Mouse (Mus musculus): ENCODE measurements around the gene Dennd6b. TPM values are rescaled to one million over a fixed set of nuclear protein-coding genes. Genes with fewer than 3 reads are reported as not detected.

Dennd6b gene
- polyA plus RNA-seq, 1 experiment from 2014 or later, result 40.7 TPM

- ATAC-seq, result no peak; the same call in 1 of the 2 replicates
- WGBS, result under 1% methylated on average over 25 of the region's 26 CpGs
- no peaks in the 10 kb centered on the region for H3K9me3 ChIP-seq (replicated peaks)
- H3K27ac ChIP-seq, result peak overlapping the region; percentile 95
- H3K4me3 ChIP-seq, result peak overlapping the region; percentile 78
- peaks cover 92% of the 10 kb centered on the region for H3K4me1 ChIP-seq
- H3K36me3 ChIP-seq (ENCODE audit: poor library complexity, severe bottlenecking), result peaks cover 8% of the 10 kb centered on the region; the same call in 1 of the 2 replicates
- H3K9ac ChIP-seq, result peak overlapping the region; percentile 97
- no peaks in the 10 kb centered on the region for H3K27me3 ChIP-seq
- peak overlapping the region; percentile 85 for H3K4me2 ChIP-seq
These were observed 16.2 kb downstream of the Dennd6b start for GRCm38 (mm10) chr15:89180081-89180541.

DNA sequence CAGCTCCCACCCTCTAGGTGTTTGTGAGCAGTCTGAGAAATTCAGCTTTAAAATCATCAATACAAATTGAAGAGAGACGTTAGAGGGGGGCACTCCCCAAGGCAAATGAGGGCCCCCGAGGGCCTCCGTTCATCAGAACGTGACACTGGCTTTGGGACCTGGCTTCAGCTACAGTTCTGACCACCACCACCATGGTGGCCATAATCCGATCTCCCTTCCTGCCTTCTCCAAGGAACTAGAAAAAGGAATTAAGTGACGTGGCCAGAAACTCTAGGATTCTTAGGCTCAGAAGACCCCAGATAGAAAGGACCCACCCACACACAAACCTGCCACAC is 16.7 kb downstream of the Dennd6b start:
- H3K4me1 ChIP-seq, result peaks cover 92% of the 10 kb centered on the region
- 0 out of 2 replicates have a peak, but pooled peaks cover 6% of the 10 kb centered on the region for H3K36me3 ChIP-seq (ENCODE audit: poor library complexity, severe bottlenecking)
- 1% methylated on average over 6 of the region's 6 CpGs for WGBS
- no peak for ATAC-seq
- peak overlapping the region; percentile 78 for H3K4me3 ChIP-seq
- H3K27ac ChIP-seq, result peak overlapping the region; percentile 95
- H3K9me3 ChIP-seq (replicated peaks), result no peaks in the 10 kb centered on the region
- peak overlapping the region; percentile 85 for H3K4me2 ChIP-seq
- no peaks in the 10 kb centered on the region for H3K27me3 ChIP-seq
- H3K9ac ChIP-seq, result peak overlapping the region; percentile 97

DNA sequence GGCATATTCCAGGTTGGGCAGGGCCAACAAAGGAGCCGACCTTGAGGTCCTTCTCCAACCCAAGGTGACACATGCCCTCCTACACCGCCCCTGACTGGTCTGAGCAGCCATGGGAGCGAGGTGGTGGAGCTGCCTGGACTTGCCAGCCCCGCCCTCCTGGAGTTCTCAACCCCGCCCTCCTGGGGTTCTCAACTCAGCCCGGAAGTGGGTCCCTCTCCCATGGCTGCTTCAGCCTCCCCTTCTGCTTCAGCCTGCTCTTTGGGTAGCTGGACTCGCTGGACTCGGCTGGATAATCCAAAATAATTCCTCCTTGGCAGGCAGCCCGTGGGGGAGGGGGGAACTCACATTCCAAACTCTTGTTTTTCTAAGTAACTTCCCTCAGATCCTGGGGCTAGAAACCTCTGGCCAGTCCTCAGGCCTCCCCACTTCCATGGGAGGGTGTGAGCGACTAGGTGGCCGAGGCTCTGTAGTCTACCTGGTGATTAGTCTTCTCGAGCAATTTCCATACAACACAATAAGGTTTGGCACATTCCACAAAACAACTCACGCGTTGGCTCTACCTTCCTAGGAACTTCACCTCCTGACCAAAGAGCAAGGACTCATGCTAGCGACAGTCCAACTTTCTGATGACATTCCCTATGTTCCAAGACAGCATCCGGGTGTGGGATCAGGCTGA is 17.2 kb downstream of the Dennd6b start:
- H3K4me3 ChIP-seq, result peak overlapping the region; percentile 78
- WGBS, result 2% methylated on average over 16 of the region's 16 CpGs
- 0 out of 2 replicates have a peak, but pooled peaks cover 6% of the 10 kb centered on the region for H3K36me3 ChIP-seq (ENCODE audit: poor library complexity, severe bottlenecking)
- H3K27ac ChIP-seq, result peak overlapping the region; percentile 95
- peak overlapping the region; percentile 85 for H3K4me2 ChIP-seq
- peak overlapping the region; percentile 97 for H3K9ac ChIP-seq
- no peaks in the 10 kb centered on the region for H3K27me3 ChIP-seq
- peaks cover 92% of the 10 kb centered on the region for H3K4me1 ChIP-seq
- ATAC-seq, result peak; percentile 12; the same call in 1 of the 2 replicates
- H3K9me3 ChIP-seq (replicated peaks), result no peaks in the 10 kb centered on the region

GRCm38 (mm10) chr15:89178260-89178860 is 17.9 kb downstream of the Dennd6b start:
- Histone ChIP-seq H3K4me3 (peak overlapping the region; percentile 78), H3K27ac (peak overlapping the region; percentile 95), H3K9me3 (replicated peaks) (no peaks in the 10 kb centered on the region), H3K4me2 (peak overlapping the region; percentile 85), H3K27me3 (no peaks in the 10 kb centered on the region), H3K4me1 (peaks cover 92% of the 10 kb centered on the region), H3K9ac (peak overlapping the region; percentile 97), H3K36me3 (ENCODE audit: poor library complexity, severe bottlenecking) (no peaks in the 10 kb centered on the region)
- WGBS, result 64% methylated on average over 7 of the region's 7 CpGs
- no peak for ATAC-seq

GRCm38 (mm10) chr15:89177576-89178259 is 18.6 kb downstream of the Dennd6b start:
- no peak for ATAC-seq
- peak overlapping the region; percentile 78 for H3K4me3 ChIP-seq

GRCm38 (mm10) chr15:89177121-89177520 is 19.2 kb downstream of the Dennd6b start:
- ATAC-seq, result no peak
- Histone ChIP-seq H3K9me3 (replicated peaks) (no peaks in the 10 kb centered on the region), H3K9ac (peak overlapping the region; percentile 18; the same call in 1 of the 2 replicates), H3K4me3 (peak overlapping the region; percentile 19), H3K36me3 (ENCODE audit: poor library complexity, severe bottlenecking) (no peaks in the 10 kb centered on the region), H3K27me3 (no peaks in the 10 kb centered on the region), H3K4me1 (peaks cover 93% of the 10 kb centered on the region), H3K4me2 (peak overlapping the region; percentile 85), H3K27ac (peak overlapping the region; percentile 63)
- WGBS, result 8% methylated on average over 5 of the region's 5 CpGs

More at GRCm38 (mm10) chr15:89177576-89178259, 18.6 kb downstream of the Dennd6b start:
- Histone ChIP-seq H3K9me3 (replicated peaks) (no peaks in the 10 kb centered on the region), H3K4me1 (peaks cover 93% of the 10 kb centered on the region), H3K4me2 (peak overlapping the region; percentile 85), H3K36me3 (ENCODE audit: poor library complexity, severe bottlenecking) (no peaks in the 10 kb centered on the region), H3K27me3 (no peaks in the 10 kb centered on the region), H3K27ac (peak overlapping the region; percentile 63), H3K9ac (peak overlapping the region; percentile 18; the same call in 1 of the 2 replicates)
- 65% methylated on average over 4 of the region's 4 CpGs for WGBS

GRCm38 (mm10) chr15:89175411-89176155 is 20.7 kb downstream of the Dennd6b start:
- 62% methylated on average over 13 of the region's 13 CpGs for WGBS
- no peak overlapping the region for H3K9ac ChIP-seq
- no peaks in the 10 kb centered on the region for H3K27me3 ChIP-seq
- peak overlapping the region; percentile 85 for H3K4me2 ChIP-seq
- H3K9me3 ChIP-seq (replicated peaks), result no peaks in the 10 kb centered on the region
- no peak overlapping the region for H3K4me3 ChIP-seq
- peak overlapping the region; percentile 26; the same call in 1 of the 2 replicates for H3K27ac ChIP-seq
- peaks cover 93% of the 10 kb centered on the region for H3K4me1 ChIP-seq
- peaks cover 4% of the 10 kb centered on the region; the same call in 1 of the 2 replicates for H3K36me3 ChIP-seq (ENCODE audit: poor library complexity, severe bottlenecking)
- no peak for ATAC-seq

GRCm38 (mm10) chr15:89174889-89175339 is 21.4 kb downstream of the Dennd6b start:
- no peak for ATAC-seq
- H3K9me3 ChIP-seq (replicated peaks), result no peaks in the 10 kb centered on the region
- H3K27me3 ChIP-seq, result no peaks in the 10 kb centered on the region
- peak overlapping the region; percentile 38; the same call in 1 of the 2 replicates for H3K9ac ChIP-seq
- 40% methylated on average over 11 of the region's 11 CpGs for WGBS
- H3K27ac ChIP-seq, result peak overlapping the region; percentile 26; the same call in 1 of the 2 replicates
- peak overlapping the region; percentile 99 for H3K4me2 ChIP-seq
- H3K4me1 ChIP-seq, result peaks cover 98% of the 10 kb centered on the region
- peaks cover 10% of the 10 kb centered on the region for H3K36me3 ChIP-seq (ENCODE audit: poor library complexity, severe bottlenecking)
- no peak overlapping the region for H3K4me3 ChIP-seq

DNA sequence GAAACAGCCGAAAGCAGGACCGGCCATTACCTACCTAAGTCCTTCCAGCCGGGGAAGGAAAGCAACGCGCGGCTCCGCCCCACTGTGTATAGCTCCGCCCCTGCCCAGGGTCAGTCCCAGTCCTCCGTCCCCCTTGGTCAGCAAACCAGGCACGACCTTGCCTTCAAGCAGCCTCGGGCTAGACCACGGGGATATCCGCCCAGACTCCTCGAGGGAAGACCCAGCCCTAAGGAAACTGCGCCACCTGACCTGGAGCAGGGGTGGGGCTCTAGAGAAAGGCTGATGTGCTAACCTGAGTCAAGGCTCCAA is 22.4 kb downstream of the Dennd6b start:
- Histone ChIP-seq H3K4me3 (peak overlapping the region; percentile 56), H3K9me3 (replicated peaks) (no peaks in the 10 kb centered on the region), H3K27me3 (no peaks in the 10 kb centered on the region), H3K27ac (peak overlapping the region; percentile 90; the same call in 1 of the 2 replicates), H3K4me2 (peak overlapping the region; percentile 99), H3K4me1 (peaks cover 98% of the 10 kb centered on the region), H3K9ac (peak overlapping the region; percentile 73), H3K36me3 (ENCODE audit: poor library complexity, severe bottlenecking) (peaks cover 17% of the 10 kb centered on the region)
- peak; percentile 14; the same call in 1 of the 2 replicates for ATAC-seq
- WGBS, result 1% methylated on average over 15 of the region's 15 CpGs

DNA sequence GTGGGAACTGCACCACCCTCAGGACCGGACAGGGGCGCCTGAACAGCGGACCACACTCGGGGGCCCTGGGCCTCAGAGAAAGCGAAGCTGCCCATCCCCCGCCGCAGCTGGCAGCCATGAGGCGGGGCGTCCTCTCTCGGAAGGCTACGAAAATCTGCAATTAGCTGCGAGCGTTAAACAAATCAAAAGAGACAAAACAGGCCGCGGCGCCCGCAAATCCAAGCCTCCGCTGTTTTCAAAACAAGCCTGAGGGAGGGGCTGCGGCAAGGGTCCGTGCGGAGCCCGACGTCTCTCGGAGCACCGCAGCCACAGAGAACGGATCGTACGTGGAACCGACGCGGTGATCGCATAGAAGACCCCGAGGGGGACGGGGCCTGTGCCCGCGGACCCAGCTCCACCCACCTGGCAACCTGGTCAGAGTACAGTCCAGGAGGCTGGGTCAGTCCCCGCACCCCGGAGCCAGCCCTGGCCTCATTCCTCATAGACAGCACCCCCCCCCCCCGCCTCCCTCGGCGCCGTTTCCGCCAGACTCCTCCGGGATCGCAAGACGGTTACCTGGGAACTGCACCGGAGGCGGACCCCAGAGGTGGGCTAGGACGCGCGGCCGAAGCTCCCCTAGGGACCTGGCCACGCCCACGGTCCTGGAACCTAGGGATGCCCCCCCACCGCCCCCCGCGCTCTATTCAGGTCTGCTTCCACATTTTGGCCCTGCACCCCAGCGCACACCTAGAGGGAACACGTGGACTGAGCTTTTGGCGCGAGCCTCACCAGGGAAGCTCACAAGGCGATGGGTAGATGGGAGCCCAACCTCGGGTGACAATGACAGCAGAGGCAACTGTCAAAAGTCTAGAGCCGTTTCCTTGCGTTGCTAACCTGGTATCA is 23.0 kb downstream of the Dennd6b start:
- peaks cover 23% of the 10 kb centered on the region for H3K36me3 ChIP-seq (ENCODE audit: poor library complexity, severe bottlenecking)
- ATAC-seq, result peak; percentile 64
- peak overlapping the region; percentile 56 for H3K4me3 ChIP-seq
- peak overlapping the region; percentile 99 for H3K4me2 ChIP-seq
- H3K27ac ChIP-seq, result peak overlapping the region; percentile 90
- peak overlapping the region; percentile 73 for H3K9ac ChIP-seq
- H3K9me3 ChIP-seq (replicated peaks), result no peaks in the 10 kb centered on the region
- no peaks in the 10 kb centered on the region for H3K27me3 ChIP-seq
- H3K4me1 ChIP-seq, result peaks cover 94% of the 10 kb centered on the region
- under 1% methylated on average over 62 of the region's 65 CpGs for WGBS
